Mouse (Mus musculus) spleen, postnatal 4 days (tissue): ENCODE measurements at regions not wholly inside any gene's neighbourhood (a gene's known extent, or its start where the extent isn't known, plus 50 kb on each side); places are given as distances from the start of the nearest gene placed in this dataset.

Experiments
- DNase-seq, 2 experiments: peaks; one replicate each; pipeline ENCODE4 v3.0.0; 2022; ENCODE audit warnings: low spot score in 2 of 2

GRCm38 (mm10) chr2:106318695-106319266 is 315.4 kb upstream of the Dnajc24 start:
- DNase-seq: no peak

- no peak for DNase-seq
Measured at GRCm38 (mm10) chr2:106346781-106347180, 343.4 kb upstream of the Dnajc24 start.

GRCm38 (mm10) chr2:106347249-106347648 is 343.9 kb upstream of the Dnajc24 start:
- DNase-seq: no peak

- no peak for DNase-seq
Measured at GRCm38 (mm10) chr2:106355565-106355964, 337.5 kb upstream of the Mpped2 start.

GRCm38 (mm10) chr2:106355984-106356547 is 337.0 kb upstream of the Mpped2 start:
- DNase-seq: no peak

GRCm38 (mm10) chr2:106368641-106369040 is 324.4 kb upstream of the Mpped2 start:
- no peak for DNase-seq

- DNase-seq: no peak
Measured at GRCm38 (mm10) chr2:106383415-106384285, 309.4 kb upstream of the Mpped2 start.

- no peak for DNase-seq
Measured at GRCm38 (mm10) chr2:106384286-106384595, 308.8 kb upstream of the Mpped2 start.

- DNase-seq: no peak
Measured at GRCm38 (mm10) chr2:106384842-106385241, 308.2 kb upstream of the Mpped2 start.

GRCm38 (mm10) chr2:106412158-106412557 is 280.9 kb upstream of the Mpped2 start:
- DNase-seq: no peak

GRCm38 (mm10) chr2:106415474-106416019 is 277.5 kb upstream of the Mpped2 start:
- no peak for DNase-seq

- no peak for DNase-seq
Measured at GRCm38 (mm10) chr2:106418181-106418580, 274.9 kb upstream of the Mpped2 start.

- DNase-seq: no peak
Measured at GRCm38 (mm10) chr2:106424974-106425373, 268.1 kb upstream of the Mpped2 start.

- no peak for DNase-seq
Measured at GRCm38 (mm10) chr2:106425451-106425881, 267.6 kb upstream of the Mpped2 start.

- no peak for DNase-seq
Measured at GRCm38 (mm10) chr2:106426010-106426409, 267.1 kb upstream of the Mpped2 start.

- DNase-seq: no peak
Measured at GRCm38 (mm10) chr2:106427237-106427636, 265.8 kb upstream of the Mpped2 start.

GRCm38 (mm10) chr2:106428909-106429308 is 264.2 kb upstream of the Mpped2 start:
- DNase-seq: no peak

- DNase-seq: no peak
Measured at GRCm38 (mm10) chr2:106431141-106431540, 261.9 kb upstream of the Mpped2 start.

- no peak for DNase-seq
Measured at GRCm38 (mm10) chr2:106431637-106432199, 261.4 kb upstream of the Mpped2 start.

- no peak for DNase-seq
Measured at GRCm38 (mm10) chr2:106436136-106436535, 256.9 kb upstream of the Mpped2 start.

- no peak for DNase-seq
Measured at GRCm38 (mm10) chr2:106454310-106454974, 238.6 kb upstream of the Mpped2 start.

- DNase-seq: no peak
Measured at GRCm38 (mm10) chr2:106455039-106455438, 238.0 kb upstream of the Mpped2 start.
